Mouse (Mus musculus) embryonic facial prominence, embryonic 13.5 days (tissue): ENCODE data around the gene Olfr287. TPM values are rescaled to one million over a fixed set of nuclear protein-coding genes. Genes with fewer than 3 reads are reported as not detected.

ENCODE experiments used
- ATAC-seq: fragments of 200-750 bp; cut with Nextera tagmentation; 2 replicates; pipeline ENCODE4 v1.8.0; 2017; ENCODE audit warnings: low read depth; ENCODE audit not compliant: insufficient number of reproducible peaks, insufficient read depth, low FRiP score, low TSS enrichment
- H3K27ac ChIP-seq: fragments of 300-500 bp; sonication (generic); 2 replicates; pipeline ENCODE4 v1.5.1; 2015; ENCODE audit warnings: moderate library complexity, mild to moderate bottlenecking, inconsistent platforms
- H3K27me3 ChIP-seq: fragments of 300-500 bp; sonication (generic); 2 replicates; pipeline ENCODE4 v1.6.1; 2015; ENCODE audit warnings: mild to moderate bottlenecking, inconsistent platforms
- H3K36me3 ChIP-seq: fragments of 300-500 bp; sonication (generic); 2 replicates; pipeline ENCODE4 v1.6.1; 2015; ENCODE audit warnings: mild to moderate bottlenecking, inconsistent platforms
- H3K4me1 ChIP-seq: fragments of 300-500 bp; sonication (generic); 2 replicates; pipeline ENCODE4 v1.6.1; 2015; ENCODE audit warnings: inconsistent platforms
- H3K4me2 ChIP-seq: fragments of 300-500 bp; sonication (generic); 2 replicates; pipeline ENCODE4 v1.6.1; 2015; ENCODE audit warnings: moderate library complexity, mild to moderate bottlenecking, inconsistent platforms
- H3K4me3 ChIP-seq: fragments of 300-500 bp; sonication (generic); 2 replicates; pipeline ENCODE4 v1.5.1; 2015; ENCODE audit warnings: mild to moderate bottlenecking, inconsistent platforms
- H3K9ac ChIP-seq: fragments of 300-500 bp; sonication (generic); 2 replicates; pipeline ENCODE4 v1.6.1; 2015; ENCODE audit warnings: mild to moderate bottlenecking, inconsistent platforms
- H3K9me3 ChIP-seq: fragments of 300-500 bp; sonication (generic); 2 replicates; pipeline ENCODE4 v1.6.1; 2016; ENCODE audit warnings: inconsistent platforms
- WGBS: fragments of 180-500 bp; shearing (Covaris S2); methylation state at CpG from one replicate; pipeline ENCODE4 v1.1.7; 2015; ENCODE audit warnings: mixed read lengths; 5-methylcytosine and 5-hydroxymethylcytosine counted together
- polyA plus RNA-seq: library from polyadenylated mRNA; unstranded; fragments of >200 nt; fragmentation: Nextera tagmentation; extraction: Ambion mirVana; gene quantifications from 2 replicates; pipeline ENCODE4 v1.2.1, GENCODE M21; 2015

The Olfr287 gene
- polyA plus RNA-seq, 1 experiment from 2014 or later = not detected

GRCm38 (mm10) chr15:98167645-98168621 lies 52.9 kb downstream of the Olfr287 start:
- peak; percentile 62; the same call in 1 of the 2 replicates for ATAC-seq
- peak overlapping the region; percentile 41 for H3K9ac ChIP-seq
- under 1% methylated on average over 69 of the region's 69 CpGs for WGBS
- H3K27me3 ChIP-seq = peaks cover 83% of the 10 kb centered on the region
- H3K9me3 ChIP-seq = no peaks in the 10 kb centered on the region
- no peaks in the 10 kb centered on the region for H3K36me3 ChIP-seq
- H3K4me1 ChIP-seq = peaks cover 19% of the 10 kb centered on the region
- H3K27ac ChIP-seq = no peak overlapping the region
- H3K4me3 ChIP-seq = peak overlapping the region; percentile 45
- peak overlapping the region; percentile 80 for H3K4me2 ChIP-seq

DNA sequence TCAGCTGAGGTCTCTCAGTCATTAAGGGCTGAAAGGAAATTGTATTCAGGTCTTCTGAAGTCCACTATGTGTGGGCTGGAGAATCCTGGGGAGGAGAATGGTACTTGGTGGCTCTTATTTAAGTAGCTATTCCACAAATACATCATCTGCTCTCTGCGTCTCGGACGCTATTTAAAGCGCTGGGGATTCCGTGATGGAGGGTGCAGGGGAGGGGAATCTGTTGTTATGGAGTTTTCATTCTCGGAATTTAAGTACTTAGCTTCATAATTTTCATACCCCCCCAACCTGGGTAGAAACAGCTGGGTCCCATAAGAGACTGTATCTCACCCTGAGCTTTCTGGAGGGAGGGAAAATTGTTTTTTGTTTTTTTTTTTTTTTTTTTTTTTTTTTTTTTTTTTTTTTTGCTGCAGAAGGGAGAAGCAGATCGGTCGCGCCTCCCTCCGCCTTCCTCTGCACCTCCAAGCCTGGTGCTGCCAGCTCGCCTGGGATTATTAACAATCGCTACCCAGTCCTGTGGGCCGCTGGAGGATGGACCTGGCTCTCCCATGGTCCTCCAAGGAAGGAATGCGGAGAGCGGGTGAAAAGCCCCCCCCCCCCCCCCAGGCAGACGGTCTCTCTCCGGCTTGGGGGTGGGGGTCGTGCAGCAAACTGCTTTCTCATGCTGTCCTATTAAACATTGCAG lies 53.8 kb downstream of the Olfr287 start, which contains the start of gene Ccdc184:
Ccdc184 (plus strand) TSS at position 196 of the 682 bp plus-strand sequence.
- Histone ChIP-seq H3K4me2 (peak within 1 kb of the TSS; percentile 80), H3K9me3 (no peaks in the 10 kb centered on the region), H3K4me3 (peak within 1 kb of the TSS; percentile 45), H3K4me1 (peaks cover 19% of the 10 kb centered on the region), H3K36me3 (no peaks in the 10 kb centered on the region), H3K27ac (no peak within 1 kb of the TSS), H3K9ac (peak within 1 kb of the TSS; percentile 41), H3K27me3 (peaks cover 75% of the 10 kb centered on the region)
- WGBS = 2% methylated on average over 15 of the region's 18 CpGs
- no peak for ATAC-seq

- Histone ChIP-seq H3K36me3 (no peaks in the 10 kb centered on the region), H3K4me2 (no peak within 1 kb of the TSS), H3K27me3 (peaks cover 59% of the 10 kb centered on the region), H3K27ac (no peak within 1 kb of the TSS), H3K9me3 (no peaks in the 10 kb centered on the region), H3K9ac (no peak within 1 kb of the TSS), H3K4me1 (peaks cover 19% of the 10 kb centered on the region), H3K4me3 (no peak within 1 kb of the TSS)
- ATAC-seq = no peak
- WGBS = 75% methylated on average over 5 of the region's 5 CpGs
These were observed 55.3 kb downstream of the Olfr287 start, which contains the start of gene Asb8 for GRCm38 (mm10) chr15:98165525-98165924. TSS of gene Asb8 (minus strand) at chr15:98165625.

DNA sequence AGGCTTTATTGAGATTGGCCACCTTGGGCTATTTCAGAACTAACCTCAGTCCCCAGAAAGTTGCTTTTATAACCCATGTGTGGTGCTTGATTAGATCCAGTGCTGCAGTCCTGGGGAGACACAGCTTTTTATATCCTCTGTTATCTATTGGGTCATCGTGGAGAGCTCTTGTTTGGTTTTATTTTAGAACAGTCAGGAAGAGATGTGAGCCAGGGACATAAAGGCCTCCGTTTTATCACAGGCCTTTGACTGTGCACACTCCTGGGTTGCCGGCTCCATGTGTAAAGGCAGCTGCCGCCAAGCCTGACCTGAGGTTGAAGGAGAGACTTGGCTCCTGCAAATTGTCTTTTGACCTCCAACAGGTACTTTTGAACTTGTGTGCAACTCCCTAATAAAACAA lies 58.3 kb downstream of the Olfr287 start:
- Histone ChIP-seq H3K4me1 (peaks cover 7% of the 10 kb centered on the region), H3K4me2 (no peak overlapping the region), H3K27me3 (peaks cover 29% of the 10 kb centered on the region), H3K9me3 (no peaks in the 10 kb centered on the region), H3K36me3 (no peaks in the 10 kb centered on the region), H3K9ac (no peak overlapping the region), H3K27ac (no peak overlapping the region), H3K4me3 (no peak overlapping the region)
- WGBS = 73% methylated on average over 4 of the region's 4 CpGs
- no peak for ATAC-seq

DNA sequence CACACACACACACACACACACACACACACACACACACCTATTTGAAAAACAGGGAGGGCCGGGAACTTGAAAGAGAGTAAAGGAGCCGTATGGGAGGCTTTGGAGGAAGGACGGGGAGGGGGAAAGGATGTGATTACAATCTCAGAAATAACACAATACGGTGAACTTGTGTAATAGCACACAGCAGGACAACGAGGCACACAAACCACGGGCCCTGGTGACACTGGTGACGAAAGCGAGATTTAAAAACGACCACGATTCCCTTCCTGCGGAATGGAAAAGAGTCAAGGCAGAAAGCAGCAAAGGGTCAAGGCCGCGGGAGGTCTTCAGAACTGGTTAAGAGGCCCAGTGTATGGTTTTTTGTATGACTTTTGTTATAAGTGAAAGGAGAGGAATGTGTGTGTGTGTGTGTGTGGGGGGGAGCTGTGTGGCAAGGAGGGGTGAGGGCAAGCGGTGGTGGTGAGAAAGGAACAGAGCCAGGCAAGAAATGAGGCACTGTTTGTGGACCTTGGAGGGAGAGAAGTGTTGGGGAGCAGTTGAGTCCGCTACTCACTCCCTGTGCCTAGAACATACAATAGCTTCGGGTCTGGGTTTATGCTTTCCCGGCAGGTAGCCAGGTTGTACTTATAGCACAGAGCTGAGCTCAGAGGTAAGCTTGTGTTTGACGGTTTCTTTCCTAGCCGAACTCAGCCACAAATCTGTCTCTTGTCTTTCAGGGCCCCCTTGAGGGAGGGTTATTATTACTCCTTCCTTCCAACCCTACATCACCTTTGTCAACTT lies 59.6 kb downstream of the Olfr287 start:
- no peaks in the 10 kb centered on the region for H3K36me3 ChIP-seq
- H3K4me3 ChIP-seq = no peak overlapping the region
- H3K4me1 ChIP-seq = no peaks in the 10 kb centered on the region
- H3K9me3 ChIP-seq = no peaks in the 10 kb centered on the region
- WGBS = 70% methylated on average over 19 of the region's 19 CpGs
- peaks cover 16% of the 10 kb centered on the region for H3K27me3 ChIP-seq
- ATAC-seq = no peak
- no peak overlapping the region for H3K4me2 ChIP-seq
- H3K27ac ChIP-seq = no peak overlapping the region
- H3K9ac ChIP-seq = no peak overlapping the region

DNA sequence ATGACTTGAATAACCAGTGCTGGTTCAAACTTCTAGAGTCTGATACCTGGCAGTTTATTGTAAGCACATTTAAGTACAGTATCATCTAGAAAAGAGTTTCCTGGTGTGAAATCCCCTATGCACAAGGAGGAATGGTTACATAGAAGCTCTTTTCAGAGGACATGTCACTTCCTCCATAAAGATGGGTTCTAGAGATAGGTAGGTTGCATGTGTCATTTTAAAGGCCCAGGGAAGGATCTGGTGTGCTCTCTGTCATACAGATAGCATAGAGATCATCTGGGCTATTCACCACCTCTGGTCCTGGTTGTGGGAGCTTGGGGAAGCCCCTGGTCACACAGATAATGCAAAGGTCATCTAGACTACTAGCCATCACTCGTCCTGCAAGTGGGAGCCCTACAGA lies 63.6 kb downstream of the Olfr287 start:
- 65% methylated on average over 1 of the region's 1 CpGs for WGBS

More for the DNA sequence above, 63.6 kb downstream of the Olfr287 start:
- H3K9me3 ChIP-seq = no peaks in the 10 kb centered on the region
- H3K9ac ChIP-seq = no peak overlapping the region
- H3K4me2 ChIP-seq = no peak overlapping the region
- H3K4me3 ChIP-seq = no peak overlapping the region
- H3K4me1 ChIP-seq = peaks cover 3% of the 10 kb centered on the region; the same call in 1 of the 2 replicates
- H3K27me3 ChIP-seq = no peaks in the 10 kb centered on the region
- H3K36me3 ChIP-seq = no peaks in the 10 kb centered on the region
- H3K27ac ChIP-seq = no peak overlapping the region
- ATAC-seq = no peak

Other genes with a start within 250 kb of the Olfr287 start
- 306 and 385 TPM in 2 replicates for gene Col2a1, start 216.4 kb downstream of the Olfr287 start, polyA plus RNA-seq
- gene Pfkm, start 128.5 kb downstream of the Olfr287 start, polyA plus RNA-seq = 43.0 and 47.0 TPM in 2 replicates
- 36.5 and 42.1 TPM in 2 replicates for gene Senp1, start 127.3 kb downstream of the Olfr287 start, polyA plus RNA-seq
- gene Asb8, start 55.4 kb downstream of the Olfr287 start, polyA plus RNA-seq = 49.2 and 55.3 TPM in 2 replicates
- 1.1 and 1.9 TPM in 2 replicates for gene Ccdc184, start 53.9 kb downstream of the Olfr287 start, polyA plus RNA-seq
- gene Olfr288, start 25.5 kb downstream of the Olfr287 start, polyA plus RNA-seq = not detected in 2 replicates
- not detected in 2 replicates for gene Gm44579, start 79 bp downstream of the Olfr287 start, polyA plus RNA-seq
- not detected in 2 replicates for gene Olfr286, start 13.4 kb upstream of the Olfr287 start, polyA plus RNA-seq
- not detected in 2 replicates for gene H1fnt, start 36.2 kb upstream of the Olfr287 start, polyA plus RNA-seq
- gene Zfp641, start 75.1 kb upstream of the Olfr287 start, polyA plus RNA-seq = 0.90 and 1.4 TPM in 2 replicates
- gene Olfr285, start 96.3 kb upstream of the Olfr287 start, polyA plus RNA-seq = not detected in 2 replicates
- gene Olfr284, start 119.9 kb upstream of the Olfr287 start, polyA plus RNA-seq = 0.22 and 0.59 TPM in 2 replicates
- not detected in 2 replicates for gene Olfr283, start 159.9 kb upstream of the Olfr287 start, polyA plus RNA-seq
- gene Olfr282, start 210.2 kb upstream of the Olfr287 start, polyA plus RNA-seq = not detected in 2 replicates
- 0.22 TPM in 1 of 2 replicates, not detected in the other for gene Olfr281, start 231.5 kb upstream of the Olfr287 start, polyA plus RNA-seq
- not detected in 2 replicates for gene OR5BS1P, start 248.8 kb upstream of the Olfr287 start, polyA plus RNA-seq